Mouse (Mus musculus) embryonic fibroblast, embryonic 13.5 days (primary cell): ENCODE data around the gene Tgds.

ENCODE experiments used
- CTCF ChIP-seq: IDR thresholded peaks from 2 replicates; pipeline ENCODE4 v1.5.1; 2011; ENCODE audit warnings: mild to moderate bottlenecking, control low read depth, low read length, moderate library complexity, borderline replicate concordance; ENCODE audit not compliant: insufficient read depth
- POLR2A ChIP-seq: IDR thresholded peaks from 2 replicates; pipeline ENCODE4 v1.6.1; 2011; ENCODE audit warnings: low read depth, mild to moderate bottlenecking, control low read depth, low read length, moderate library complexity

GRCm38 (mm10) chr14:118089215-118089805 is 43.2 kb downstream of the Tgds start:
- TF ChIP-seq CTCF (no peak), POLR2A (0 out of 2 replicates have a peak, but pooled peaks have one; percentile 38)
